10 mouse cellular contexts compared by ENCODE assay signal in genomic region chr19:44487266-44487665, GRCm38 (mm10). TPM values are rescaled to one million over a fixed set of nuclear protein-coding genes. Genes with fewer than 3 reads are reported as not detected.
DNase-seq lines count a peak whose midpoint lies in the region; ATAC-seq and TF ChIP-seq lines count a peak whose summit lies in the region.
"Had no signal": no experiment of that assay in that cellular context is flagged by ENCODE, and none has a peak within 500 bp of the region (broad histone marks: within the 10 kb centered on the region; RNA-seq: fewer than 3 reads in every experiment).

No protein-coding gene starts in this region.

- ATAC-seq in hindbrain, embryonic 11.5 days (ENCODE audit: low FRiP score) = no peak
- ATAC-seq in hindbrain, embryonic 13.5 days (ENCODE audit: low FRiP score) = no peak
- ATAC-seq in hematopoietic stem cell, adult 5-6 weeks (replicated peaks in 1 of 2; ENCODE audit: insufficient read depth in 1 of 2, low FRiP score in 2 of 2, low TSS enrichment in 1 of 2, low read depth in 1 of 2, poor library complexity in 2 of 2, severe bottlenecking in 2 of 2) = peak; percentile 92 to 98
- peak; percentile 52 for ATAC-seq in lung, postnatal 0 days
- ATAC-seq in hindbrain, embryonic 14.5 days (ENCODE audit: low FRiP score) = no peak

- TF ChIP-seq EP300 in lung, postnatal 0 days (IDR thresholded peaks at IDR 0.05) = no peak

- H3K36me3 ChIP-seq in hindbrain, embryonic 11.5 days (ENCODE audit: control insufficient read depth, insufficient read depth, low read length) = no peaks in the 10 kb centered on the region
- H3K36me3 ChIP-seq in hindbrain, embryonic 13.5 days = no peaks in the 10 kb centered on the region
- no peaks in the 10 kb centered on the region for H3K36me3 ChIP-seq in lung, postnatal 0 days (ENCODE audit: insufficient read depth, low read length)
- H3K36me3 ChIP-seq in hindbrain, embryonic 14.5 days (replicated peaks; ENCODE audit: control insufficient read depth, insufficient read depth) = no peaks in the 10 kb centered on the region
- H3K36me3 ChIP-seq: embryonic facial prominence, embryonic 12.5 days had no signal

- H3K27me3 ChIP-seq in hindbrain, embryonic 11.5 days (ENCODE audit: control insufficient read depth, insufficient read depth, low read length) = peaks cover 15% of the 10 kb centered on the region
- H3K27me3 ChIP-seq in hindbrain, embryonic 13.5 days = peaks cover 44% of the 10 kb centered on the region
- no peaks in the 10 kb centered on the region for H3K27me3 ChIP-seq in lung, postnatal 0 days (replicated peaks; ENCODE audit: insufficient read depth, low read length)
- H3K27me3 ChIP-seq in hindbrain, embryonic 14.5 days (ENCODE audit: control insufficient read depth, insufficient read depth, low read length) = peaks cover 45% of the 10 kb centered on the region

- peak; percentile 53 for DNase-seq in hindbrain, embryonic 11.5 days (ENCODE audit: low spot score)
- peak; percentile 92 for DNase-seq in ES-CJ7 (ENCODE audit: low read depth, low spot score)
- peak; percentile 58 for DNase-seq in c-Kit-positive CD71-positive TER-119-negative erythroid progenitor cells, embryonic 14.5 days (ENCODE audit: low read depth)
- peak; percentile 70 for DNase-seq in lung, postnatal 0 days (ENCODE audit: low spot score)
- peak; percentile 42 to 51 for DNase-seq in spleen, postnatal 36 days (ENCODE audit: low spot score in 2 of 2)
- no peak for DNase-seq in hindbrain, embryonic 14.5 days (ENCODE audit: low spot score)

- TF ChIP-seq CTCF in lung, postnatal 0 days (IDR thresholded peaks at IDR 0.05) = peak; percentile 78

- no peak overlapping the region for H3K27ac ChIP-seq in hindbrain, embryonic 11.5 days (ENCODE audit: low read depth, low read length)
- H3K27ac ChIP-seq in hindbrain, embryonic 13.5 days = no peak overlapping the region
- no peak overlapping the region for H3K27ac ChIP-seq in lung, postnatal 0 days (ENCODE audit: low read length)
- H3K27ac ChIP-seq in hindbrain, embryonic 14.5 days = no peak overlapping the region
- H3K27ac ChIP-seq: embryonic facial prominence, embryonic 12.5 days had no signal

- no peaks in the 10 kb centered on the region for H3K4me1 ChIP-seq in hindbrain, embryonic 11.5 days (replicated peaks; ENCODE audit: control insufficient read depth, insufficient read depth, low read length)
- H3K4me1 ChIP-seq in hindbrain, embryonic 13.5 days (replicated peaks) = no peaks in the 10 kb centered on the region
- H3K4me1 ChIP-seq in lung, postnatal 0 days (ENCODE audit: insufficient read depth, low read depth, low read length) = no peaks in the 10 kb centered on the region
- H3K4me1 ChIP-seq in hindbrain, embryonic 14.5 days (replicated peaks; ENCODE audit: control insufficient read depth, insufficient read depth, low read length) = no peaks in the 10 kb centered on the region
- H3K4me1 ChIP-seq: embryonic facial prominence, embryonic 12.5 days had no signal

- H3K4me2 ChIP-seq in hindbrain, embryonic 11.5 days (replicated peaks; ENCODE audit: low read depth, low read length) = no peak overlapping the region
- no peak overlapping the region for H3K4me2 ChIP-seq in hindbrain, embryonic 13.5 days
- no peak overlapping the region for H3K4me2 ChIP-seq in lung, postnatal 0 days (replicated peaks; ENCODE audit: low read depth, low read length)
- no peak overlapping the region for H3K4me2 ChIP-seq in hindbrain, embryonic 14.5 days (replicated peaks)
- H3K4me2 ChIP-seq: embryonic facial prominence, embryonic 12.5 days had no signal

- H3K9ac ChIP-seq in hindbrain, embryonic 11.5 days (ENCODE audit: low read depth, low read length) = no peak overlapping the region
- H3K9ac ChIP-seq in hindbrain, embryonic 13.5 days = no peak overlapping the region
- H3K9ac ChIP-seq in lung, postnatal 0 days (replicated peaks; ENCODE audit: low read depth) = no peak overlapping the region
- no peak overlapping the region for H3K9ac ChIP-seq in hindbrain, embryonic 14.5 days
- H3K9ac ChIP-seq: embryonic facial prominence, embryonic 12.5 days had no signal

- H3K9me3 ChIP-seq in hindbrain, embryonic 11.5 days (ENCODE audit: control insufficient read depth, low read length) = no peaks in the 10 kb centered on the region
- no peaks in the 10 kb centered on the region for H3K9me3 ChIP-seq in hindbrain, embryonic 13.5 days
- H3K9me3 ChIP-seq in lung, postnatal 0 days (ENCODE audit: low read length) = no peaks in the 10 kb centered on the region
- H3K9me3 ChIP-seq in hindbrain, embryonic 14.5 days (ENCODE audit: control insufficient read depth, low read length) = no peaks in the 10 kb centered on the region
- H3K9me3 ChIP-seq: embryonic facial prominence, embryonic 12.5 days had no signal

- H3K4me3 ChIP-seq in hindbrain, embryonic 11.5 days (ENCODE audit: low read depth, low read length) = no peak overlapping the region
- no peak overlapping the region for H3K4me3 ChIP-seq in hindbrain, embryonic 13.5 days
- H3K4me3 ChIP-seq in lung, postnatal 0 days (ENCODE audit: low read depth, low read length) = no peak overlapping the region
- H3K4me3 ChIP-seq in hindbrain, embryonic 14.5 days (replicated peaks; ENCODE audit: low read length) = no peak overlapping the region
- H3K4me3 ChIP-seq: embryonic facial prominence, embryonic 12.5 days had no signal

- 8% methylated on average over 8 of the region's 8 CpGs for WGBS in hindbrain, embryonic 11.5 days
- 12% methylated on average over 8 of the region's 8 CpGs for WGBS in hindbrain, embryonic 13.5 days
- WGBS in lung, postnatal 0 days = 12% methylated on average over 8 of the region's 8 CpGs
- 12% methylated on average over 8 of the region's 8 CpGs for WGBS in hindbrain, embryonic 14.5 days

RNA-seq across cellular contexts. Expression of gene Wnt8b, which starts 6.0 kb away (rescaled TPM):
- polyA plus RNA-seq in hindbrain, embryonic 11.5 days (2014; fragmentation: Nextera tagmentation; extraction: Ambion mirVana) = 0.54 and 0.66 TPM in 2 replicates
- polyA plus RNA-seq in hindbrain, embryonic 13.5 days (2015; fragmentation: Nextera tagmentation; extraction: Ambion mirVana) = 0.43 and 0.78 TPM in 2 replicates
- not detected in 2 replicates for total RNA-seq in hematopoietic stem cell, adult 5-6 weeks (2017)
- polyA plus RNA-seq in lung, postnatal 0 days (2015; fragmentation: Nextera tagmentation; extraction: Ambion mirVana) = not detected in 2 replicates
- polyA plus RNA-seq in hindbrain, embryonic 14.5 days (2014; fragmentation: Nextera tagmentation; extraction: Ambion mirVana) = 0.12 TPM in 1 of 2 replicates, not detected in the other
- polyA plus RNA-seq: lung, embryonic 16.5 days had no signal

RNA-seq across cellular contexts. Expression of gene Sec31b, which starts 58.4 kb away (rescaled TPM):
- polyA plus RNA-seq in hindbrain, embryonic 11.5 days (2014; fragmentation: Nextera tagmentation; extraction: Ambion mirVana) = 0.13 and 0.22 TPM in 2 replicates
- 0.26 and 0.51 TPM in 2 replicates for polyA plus RNA-seq in hindbrain, embryonic 13.5 days (2015; fragmentation: Nextera tagmentation; extraction: Ambion mirVana)
- total RNA-seq in hematopoietic stem cell, adult 5-6 weeks (2017) = 0.88 and 1.6 TPM in 2 replicates
- 0.42 and 0.46 TPM in 2 replicates for polyA plus RNA-seq in lung, postnatal 0 days (2015; fragmentation: Nextera tagmentation; extraction: Ambion mirVana)
- polyA plus RNA-seq in hindbrain, embryonic 14.5 days (2014; fragmentation: Nextera tagmentation; extraction: Ambion mirVana) = 0.21 and 0.25 TPM in 2 replicates

Comparison
In these comparisons a context has a peak if more than half of its experiments do, and no peak if none do; other contexts are left out.
1. ATAC-seq: peak in hematopoietic stem cell, adult 5-6 weeks (2 of 2) and lung, postnatal 0 days (single experiment); none in hindbrain, embryonic 11.5 days (single experiment), hindbrain, embryonic 13.5 days (single experiment) and hindbrain, embryonic 14.5 days (single experiment).